Mouse (Mus musculus) midbrain, embryonic 13.5 days (tissue): ENCODE results near the gene Rab14. TPM values are rescaled to one million over a fixed set of nuclear protein-coding genes. Genes with fewer than 3 reads are reported as not detected.

ENCODE experiments used
- ATAC-seq: fragments of 200-750 bp; cut with Nextera tagmentation; 2 replicates; pipeline ENCODE4 v1.8.0; 2017; ENCODE audit warnings: mild to moderate bottlenecking, moderate TSS enrichment, moderate library complexity
- H3K27ac ChIP-seq: fragments of 300-500 bp; sonication (generic); 2 replicates; pipeline ENCODE4 v1.5.1; 2015; ENCODE audit warnings: inconsistent platforms, mild to moderate bottlenecking, moderate library complexity
- H3K27me3 ChIP-seq: fragments of 300-500 bp; sonication (generic); 2 replicates; pipeline ENCODE4 v1.6.1; 2015; ENCODE audit warnings: mild to moderate bottlenecking, inconsistent platforms
- H3K36me3 ChIP-seq: fragments of 300-500 bp; sonication (generic); 2 replicates; pipeline ENCODE4 v1.6.1; 2015; ENCODE audit warnings: mild to moderate bottlenecking, inconsistent platforms
- H3K4me1 ChIP-seq: fragments of 300-500 bp; sonication (generic); replicated peaks from 2 replicates; pipeline ENCODE4 v1.6.1; 2015; ENCODE audit warnings: inconsistent platforms
- H3K4me2 ChIP-seq: fragments of 300-500 bp; sonication (generic); replicated peaks from 2 replicates; pipeline ENCODE4 v1.6.1; 2015; ENCODE audit warnings: moderate library complexity, mild to moderate bottlenecking, inconsistent platforms
- H3K4me3 ChIP-seq: fragments of 300-500 bp; sonication (generic); replicated peaks from 2 replicates; pipeline ENCODE4 v1.5.1; 2015; ENCODE audit warnings: mild to moderate bottlenecking, inconsistent platforms
- H3K9ac ChIP-seq: fragments of 300-500 bp; sonication (generic); replicated peaks from 2 replicates; pipeline ENCODE4 v1.6.1; 2015; ENCODE audit warnings: mild to moderate bottlenecking, inconsistent platforms
- H3K9me3 ChIP-seq: fragments of 300-500 bp; sonication (generic); 2 replicates; pipeline ENCODE4 v1.6.1; 2016; ENCODE audit warnings: mild to moderate bottlenecking, inconsistent platforms
- WGBS: fragments of 180-500 bp; shearing (Covaris S2); methylation state at CpG from one replicate; pipeline ENCODE4 v1.1.7; 2015; 5-methylcytosine and 5-hydroxymethylcytosine counted together
- polyA plus RNA-seq: library from polyadenylated mRNA; unstranded; fragments of >200 nt; fragmentation: Nextera tagmentation; extraction: Ambion mirVana; gene quantifications from 2 replicates; pipeline ENCODE4 v1.2.1, GENCODE M21; 2015

The Rab14 gene
- polyA plus RNA-seq, 1 experiment from 2014 or later = 419 TPM

GRCm38 (mm10) chr2:35165416-35165815 is 35.5 kb downstream of the Rab14 start:
- no peak for ATAC-seq
- no peak overlapping the region for H3K9ac ChIP-seq
- H3K27me3 ChIP-seq = no peaks in the 10 kb centered on the region
- 95% methylated on average over 13 of the region's 13 CpGs for WGBS
- no peak overlapping the region for H3K4me2 ChIP-seq
- H3K36me3 ChIP-seq = peaks cover 68% of the 10 kb centered on the region
- no peak overlapping the region for H3K27ac ChIP-seq
- H3K9me3 ChIP-seq = no peaks in the 10 kb centered on the region
- H3K4me1 ChIP-seq = no peaks in the 10 kb centered on the region
- no peak overlapping the region for H3K4me3 ChIP-seq

DNA sequence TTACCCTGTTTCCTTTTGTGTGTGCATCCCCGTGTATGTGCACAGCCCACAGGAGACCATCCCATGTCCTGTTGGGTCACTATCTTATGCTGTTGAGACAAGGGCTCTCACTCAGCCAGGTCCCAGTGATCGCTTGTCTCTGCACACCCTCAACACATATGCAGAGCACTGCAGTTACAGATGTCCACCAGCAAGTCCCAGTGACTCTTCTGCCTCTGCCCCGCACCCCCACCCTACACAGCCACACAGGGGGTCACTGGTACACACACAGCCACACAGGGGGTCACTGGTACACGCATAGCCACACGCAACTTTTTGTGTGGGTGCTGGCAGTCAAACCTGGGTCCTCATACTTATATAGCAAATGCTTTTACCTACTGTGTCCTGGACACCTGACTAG is 37.5 kb downstream of the Rab14 start:
- H3K27me3 ChIP-seq = no peaks in the 10 kb centered on the region
- no peaks in the 10 kb centered on the region for H3K4me1 ChIP-seq
- ATAC-seq = no peak
- no peaks in the 10 kb centered on the region for H3K9me3 ChIP-seq
- H3K9ac ChIP-seq = no peak overlapping the region
- WGBS = 95% methylated on average over 5 of the region's 5 CpGs
- H3K27ac ChIP-seq = no peak overlapping the region
- H3K4me3 ChIP-seq = no peak overlapping the region
- H3K4me2 ChIP-seq = no peak overlapping the region
- peaks cover 72% of the 10 kb centered on the region for H3K36me3 ChIP-seq

DNA sequence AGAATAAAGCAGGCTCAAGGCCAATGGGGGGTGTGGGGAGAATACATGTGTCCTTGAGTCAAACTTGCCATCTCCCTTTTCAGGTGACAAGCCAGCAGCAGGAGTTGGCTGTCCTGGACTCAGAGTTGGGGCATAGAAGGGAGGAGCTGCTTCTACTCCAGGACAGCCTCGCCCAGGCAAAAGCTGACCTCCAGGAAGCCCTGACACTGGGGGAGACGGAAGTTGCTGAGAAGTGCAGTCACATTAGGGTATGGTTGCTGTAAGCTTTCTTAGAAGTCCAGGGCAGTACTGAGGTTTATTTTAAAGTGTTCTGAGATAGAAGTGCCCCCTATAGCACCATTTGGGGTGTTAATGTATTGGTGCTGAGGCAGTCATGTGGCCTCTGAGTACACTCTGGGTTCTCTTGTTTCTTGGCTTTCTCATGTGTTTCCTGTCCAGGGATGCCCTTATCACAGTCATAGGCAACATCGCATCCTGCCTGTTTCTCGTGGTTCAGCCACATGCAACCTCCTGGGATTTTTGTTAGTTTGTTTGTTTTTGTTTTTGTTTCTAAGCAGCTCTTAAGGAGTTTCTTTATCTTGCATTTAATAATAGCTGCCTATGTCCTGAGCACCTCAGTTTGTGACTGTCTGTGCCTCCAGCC is 39.0 kb downstream of the Rab14 start:
- Histone ChIP-seq H3K4me3 (no peak overlapping the region), H3K27me3 (no peaks in the 10 kb centered on the region), H3K9me3 (no peaks in the 10 kb centered on the region), H3K4me2 (no peak overlapping the region), H3K4me1 (no peaks in the 10 kb centered on the region), H3K27ac (no peak overlapping the region), H3K36me3 (peaks cover 77% of the 10 kb centered on the region), H3K9ac (no peak overlapping the region)
- ATAC-seq = no peak
- WGBS = 86% methylated on average over 4 of the region's 4 CpGs

DNA sequence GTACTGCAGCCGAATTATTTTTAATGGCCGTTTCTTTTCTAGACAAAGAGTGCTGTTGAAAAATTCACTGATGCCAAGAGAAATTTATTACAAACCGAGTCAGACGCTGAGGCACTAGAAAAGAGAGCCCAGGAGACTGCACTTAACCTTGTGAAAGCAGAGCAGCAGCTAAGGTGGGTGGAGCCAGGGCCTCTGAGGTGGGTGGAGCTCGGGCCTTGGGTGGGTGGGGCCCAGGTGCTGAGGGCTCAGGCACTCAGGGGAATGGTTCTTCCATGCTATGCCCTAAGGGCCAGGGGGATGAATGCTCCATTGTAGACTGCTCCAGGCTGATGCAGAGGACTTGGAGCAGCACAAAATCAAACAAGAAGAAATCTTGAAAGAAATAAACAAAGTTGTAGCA is 40.7 kb downstream of the Rab14 start:
- no peak overlapping the region for H3K4me3 ChIP-seq
- no peak overlapping the region for H3K4me2 ChIP-seq
- no peaks in the 10 kb centered on the region for H3K4me1 ChIP-seq
- H3K9me3 ChIP-seq = no peaks in the 10 kb centered on the region
- peaks cover 77% of the 10 kb centered on the region for H3K36me3 ChIP-seq
- no peak for ATAC-seq
- 66% methylated on average over 5 of the region's 5 CpGs for WGBS
- H3K9ac ChIP-seq = no peak overlapping the region
- no peaks in the 10 kb centered on the region for H3K27me3 ChIP-seq
- H3K27ac ChIP-seq = no peak overlapping the region

DNA sequence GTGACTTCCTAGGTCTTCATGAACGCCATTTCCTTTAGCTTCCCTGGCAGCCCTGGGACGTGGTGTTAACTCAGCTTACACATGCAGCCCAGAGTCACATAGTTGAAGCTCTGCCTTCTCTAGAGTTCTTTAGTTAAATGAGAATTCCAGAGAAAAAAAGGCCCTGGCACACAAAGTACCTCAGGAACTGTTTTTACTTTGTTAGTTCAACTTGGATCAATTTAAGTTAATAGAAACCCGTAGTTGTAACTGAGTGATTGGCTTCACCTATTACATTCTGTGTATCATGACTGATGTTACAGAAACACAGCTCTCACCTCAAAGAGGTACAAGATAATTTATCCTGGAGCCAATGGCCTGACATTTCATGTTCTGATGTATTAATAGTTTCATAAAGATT is 42.6 kb downstream of the Rab14 start:
- Histone ChIP-seq H3K36me3 (peaks cover 84% of the 10 kb centered on the region), H3K9ac (no peak overlapping the region), H3K4me2 (no peak overlapping the region), H3K9me3 (no peaks in the 10 kb centered on the region), H3K4me3 (no peak overlapping the region), H3K4me1 (no peaks in the 10 kb centered on the region), H3K27me3 (no peaks in the 10 kb centered on the region), H3K27ac (no peak overlapping the region)
- WGBS = 87% methylated on average over 3 of the region's 3 CpGs
- ATAC-seq = no peak

GRCm38 (mm10) chr2:35157836-35158235 is 43.1 kb downstream of the Rab14 start:
- peaks cover 84% of the 10 kb centered on the region for H3K36me3 ChIP-seq

GRCm38 (mm10) chr2:35156985-35157384 is 43.9 kb downstream of the Rab14 start:
- no peaks in the 10 kb centered on the region for H3K27me3 ChIP-seq
- H3K4me2 ChIP-seq = no peak overlapping the region
- H3K4me1 ChIP-seq = no peaks in the 10 kb centered on the region
- H3K27ac ChIP-seq = no peak overlapping the region
- ATAC-seq = no peak
- H3K9me3 ChIP-seq = no peaks in the 10 kb centered on the region
- peaks cover 84% of the 10 kb centered on the region for H3K36me3 ChIP-seq
- WGBS = 91% methylated on average over 2 of the region's 2 CpGs
- no peak overlapping the region for H3K4me3 ChIP-seq
- no peak overlapping the region for H3K9ac ChIP-seq

More at GRCm38 (mm10) chr2:35157836-35158235, 43.1 kb downstream of the Rab14 start:
- H3K4me3 ChIP-seq = no peak overlapping the region
- WGBS = 91% methylated on average over 7 of the region's 7 CpGs
- H3K4me1 ChIP-seq = no peaks in the 10 kb centered on the region
- no peak overlapping the region for H3K27ac ChIP-seq
- no peak for ATAC-seq
- no peaks in the 10 kb centered on the region for H3K27me3 ChIP-seq
- H3K9ac ChIP-seq = no peak overlapping the region
- no peak overlapping the region for H3K4me2 ChIP-seq
- no peaks in the 10 kb centered on the region for H3K9me3 ChIP-seq

GRCm38 (mm10) chr2:35153844-35154554 is 46.9 kb downstream of the Rab14 start:
- peaks cover 96% of the 10 kb centered on the region for H3K36me3 ChIP-seq
- no peak overlapping the region for H3K27ac ChIP-seq
- H3K27me3 ChIP-seq = no peaks in the 10 kb centered on the region
- no peak for ATAC-seq
- no peaks in the 10 kb centered on the region for H3K9me3 ChIP-seq
- H3K4me1 ChIP-seq = no peaks in the 10 kb centered on the region
- H3K4me2 ChIP-seq = no peak overlapping the region
- H3K4me3 ChIP-seq = no peak overlapping the region
- no peak overlapping the region for H3K9ac ChIP-seq
- 87% methylated on average over 8 of the region's 8 CpGs for whole genome bisulfite sequencing

GRCm38 (mm10) chr2:35153179-35153578 is 47.7 kb downstream of the Rab14 start:
- no peak overlapping the region for H3K27ac ChIP-seq
- no peaks in the 10 kb centered on the region for H3K27me3 ChIP-seq
- no peaks in the 10 kb centered on the region for H3K9me3 ChIP-seq
- no peak for ATAC-seq
- no peak overlapping the region for H3K4me3 ChIP-seq
- H3K4me1 ChIP-seq = no peaks in the 10 kb centered on the region
- no peak overlapping the region for H3K4me2 ChIP-seq
- WGBS = 96% methylated on average over 6 of the region's 6 CpGs
- no peak overlapping the region for H3K9ac ChIP-seq
- H3K36me3 ChIP-seq = peaks cover 97% of the 10 kb centered on the region

GRCm38 (mm10) chr2:35151303-35151882 is 49.5 kb downstream of the Rab14 start:
- Histone ChIP-seq H3K4me1 (no peaks in the 10 kb centered on the region), H3K27me3 (no peaks in the 10 kb centered on the region), H3K36me3 (peaks cover 96% of the 10 kb centered on the region), H3K27ac (no peak overlapping the region), H3K4me3 (no peak overlapping the region), H3K4me2 (no peak overlapping the region), H3K9me3 (no peaks in the 10 kb centered on the region), H3K9ac (no peak overlapping the region)
- no peak for ATAC-seq
- WGBS = 93% methylated on average over 13 of the region's 13 CpGs

GRCm38 (mm10) chr2:35148806-35149205 is 52.1 kb downstream of the Rab14 start:
- H3K9me3 ChIP-seq = no peaks in the 10 kb centered on the region
- no peaks in the 10 kb centered on the region for H3K4me1 ChIP-seq
- H3K9ac ChIP-seq = no peak overlapping the region
- ATAC-seq = no peak
- H3K27me3 ChIP-seq = no peaks in the 10 kb centered on the region
- H3K4me2 ChIP-seq = no peak overlapping the region
- H3K4me3 ChIP-seq = no peak overlapping the region
- WGBS = 94% methylated on average over 10 of the region's 10 CpGs
- H3K27ac ChIP-seq = no peak overlapping the region
- peaks cover 91% of the 10 kb centered on the region for H3K36me3 ChIP-seq

DNA sequence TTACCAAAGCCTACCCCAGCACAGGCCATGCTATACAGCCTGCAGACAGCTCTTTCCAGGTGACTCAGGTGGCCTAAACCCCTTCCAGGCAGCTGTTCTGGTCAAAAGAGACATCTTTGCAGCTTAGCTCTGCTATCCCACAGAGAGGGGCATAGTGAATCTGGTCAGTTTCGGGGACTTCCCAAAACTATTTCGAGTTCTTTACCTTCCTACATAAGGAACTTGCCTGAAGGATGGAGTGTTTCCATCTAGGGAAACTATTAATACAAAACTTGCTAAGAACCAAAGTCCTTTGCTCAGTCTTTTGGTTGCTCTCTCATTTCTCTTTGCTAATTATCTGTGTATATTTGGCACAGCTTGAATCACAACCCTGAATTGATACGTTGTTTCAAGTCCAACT is 59.2 kb downstream of the Rab14 start:
- Histone ChIP-seq H3K4me1 (no peaks in the 10 kb centered on the region), H3K4me2 (no peak overlapping the region), H3K9ac (no peak overlapping the region), H3K9me3 (no peaks in the 10 kb centered on the region), H3K36me3 (peaks cover 83% of the 10 kb centered on the region), H3K27me3 (no peaks in the 10 kb centered on the region), H3K4me3 (no peak overlapping the region), H3K27ac (no peak overlapping the region)
- WGBS = 95% methylated on average over 3 of the region's 3 CpGs
- ATAC-seq = no peak
